Mouse (Mus musculus) heart, postnatal 36 days (tissue): Measurements from ENCODE around the gene Eci2. TPM values are rescaled to one million over a fixed set of nuclear protein-coding genes. Genes with fewer than 3 reads are reported as not detected.

ENCODE experiments used
- DNase-seq, 2 experiments: peaks; one replicate each; pipeline ENCODE4 v3.0.0; 2021 to 2022
- intact Hi-C: fragments of 180-260 bp; cut with DNase I; formaldehyde crosslinking; loops from one replicate; pipeline ENCODE4 v1.15.1; 2025
- total RNA-seq, 2 experiments: library from RNA; stranded (reverse); gene quantifications; 2 replicates each; pipeline ENCODE4 v1.2.3; 2021

Gene Eci2
- total RNA-seq, 2 experiments from 2014 or later: 280 to 307 TPM

DNA sequence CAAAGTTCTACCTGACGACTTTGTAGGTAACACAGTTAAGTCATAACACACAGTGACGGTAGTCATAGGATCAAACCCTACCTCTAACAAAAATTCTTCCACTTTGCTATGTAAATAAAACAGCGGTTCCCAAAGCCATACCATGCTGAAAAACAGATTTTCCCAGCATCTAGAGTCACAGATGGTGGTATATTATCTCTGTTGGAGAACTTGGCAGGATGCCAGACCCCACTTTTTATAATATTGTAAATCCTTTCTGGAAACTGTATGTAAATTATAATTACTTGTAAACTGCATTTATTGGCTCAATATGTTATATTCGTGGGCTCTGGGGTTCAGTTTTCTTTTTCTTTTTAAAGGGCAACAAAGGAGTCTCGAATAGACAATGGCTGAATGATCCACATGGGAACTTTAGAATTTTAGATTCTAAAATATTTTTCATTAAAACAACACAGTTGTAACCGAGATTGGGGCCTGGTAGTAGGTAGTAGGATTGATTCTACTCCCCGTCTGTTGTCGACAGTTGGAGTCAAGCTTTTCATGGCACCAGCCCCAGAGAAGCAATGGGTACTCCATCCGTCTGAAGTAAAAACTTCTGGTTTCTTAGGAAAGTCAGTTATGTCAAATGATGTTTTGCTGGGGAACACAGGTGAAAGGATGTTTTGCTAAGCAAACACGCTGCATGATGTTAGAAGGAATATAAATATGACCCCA is 91.8 kb downstream of the Eci2 start:
- intact Hi-C loops: no loop called here
- DNase-seq: no peak

Other genes starting within 250 kb of the Eci2 start
- gene Prpf4b, start 151.8 kb downstream of the Eci2 start, total RNA-seq: 10 to 100 TPM; 33.5 to 38.0 TPM
- gene Fam217a, start 102.8 kb downstream of the Eci2 start, total RNA-seq: under 1 TPM; 0.33 to 0.36 TPM
- gene 4933417A18Rik, start 102.7 kb downstream of the Eci2 start, total RNA-seq: not detected
- gene Eci3, start 63.3 kb downstream of the Eci2 start, total RNA-seq: 1 to 10 TPM; 3.0 to 3.2 TPM